Mouse (Mus musculus) common myeloid progenitor, adult 5-6 weeks (primary cell): Measurements from ENCODE around the gene Sptbn2. TPM values are rescaled to one million over a fixed set of nuclear protein-coding genes. Genes with fewer than 3 reads are reported as not detected.

ENCODE experiments used
- ATAC-seq: replicated peaks from 2 replicates; pipeline ENCODE4 v1.8.0; 2016; ENCODE audit warnings: low read depth, mild to moderate bottlenecking, moderate TSS enrichment, inconsistent platforms; ENCODE audit not compliant: poor library complexity, severe bottlenecking
- total RNA-seq: library from RNA; stranded (forward); fragments of 200-1000, 187-1606 nt; gene quantifications from 2 replicates; pipeline ENCODE4 v1.2.3, GENCODE M21; 2017

Gene Sptbn2
- total RNA-seq, 1 experiment from 2014 or later = under 0.01 TPM

DNA sequence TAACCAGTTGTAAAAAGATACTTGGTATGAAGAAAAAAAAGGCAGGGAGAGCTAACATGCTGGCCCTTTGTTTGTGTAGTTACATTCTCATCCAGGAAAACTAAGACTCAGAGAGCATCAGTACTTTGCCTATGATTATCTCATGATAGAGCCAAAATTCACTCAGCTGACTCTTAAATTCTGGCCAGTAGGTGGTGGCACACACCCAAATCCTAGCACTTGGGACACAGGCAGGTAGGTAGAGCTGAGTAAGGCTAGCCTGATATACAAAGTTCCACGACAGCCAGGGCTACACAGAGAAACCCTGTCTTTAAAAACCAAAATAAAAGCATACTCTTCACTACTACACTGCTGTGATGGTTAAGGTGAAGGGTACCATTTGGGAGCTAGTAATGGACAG, 51.9 kb downstream of the Sptbn2 start:
- no peak for ATAC-seq

DNA sequence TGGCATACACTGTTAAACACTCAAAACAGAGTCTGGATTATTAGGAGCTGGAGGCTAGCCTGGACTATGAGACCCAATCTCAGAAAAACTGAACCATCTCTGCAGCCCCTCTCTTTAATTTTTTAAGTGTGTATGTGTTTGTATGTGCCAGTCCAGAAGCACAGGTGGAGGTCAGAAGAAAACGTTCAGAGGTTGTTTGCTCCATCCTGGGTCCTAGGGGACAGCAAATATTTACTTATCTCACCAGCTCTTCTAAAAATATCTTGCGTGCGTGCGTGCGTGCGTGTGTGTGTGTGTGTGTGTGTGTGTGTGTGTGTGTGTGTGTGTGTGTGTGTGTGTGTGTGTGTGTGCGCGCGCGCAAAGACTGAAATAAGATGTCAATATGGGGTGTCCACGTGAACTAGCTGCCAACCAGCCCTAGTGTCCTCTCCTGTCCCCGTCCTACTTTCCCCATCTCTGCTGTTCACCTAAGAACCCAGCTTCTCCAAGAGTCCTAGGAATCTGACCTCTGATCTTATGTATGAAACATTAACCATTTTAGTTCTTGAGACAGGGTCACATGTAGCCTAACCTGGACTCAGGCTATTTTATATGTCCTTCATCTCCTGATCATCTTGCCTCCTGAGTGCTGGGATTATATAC, 56.7 kb downstream of the Sptbn2 start:
- no peak for ATAC-seq

DNA sequence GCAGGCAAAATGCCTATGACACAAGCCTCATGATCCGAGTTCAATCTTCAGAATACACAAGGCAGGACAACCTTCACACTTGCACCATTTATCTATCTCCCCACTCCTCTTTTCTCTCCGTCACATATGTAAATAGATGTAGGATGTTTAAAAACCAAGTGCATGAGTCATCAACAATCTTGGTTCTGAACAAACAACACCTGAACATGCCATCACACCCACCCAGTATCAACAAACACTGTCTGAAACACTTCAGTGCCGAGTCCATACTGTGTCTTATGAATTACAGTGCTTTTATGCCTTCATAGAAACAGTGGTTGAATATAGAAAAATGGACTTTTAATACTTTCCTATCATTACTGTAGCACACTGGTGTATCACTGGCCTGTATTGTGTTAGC, 61.8 kb downstream of the Sptbn2 start:
- ATAC-seq = no peak

DNA sequence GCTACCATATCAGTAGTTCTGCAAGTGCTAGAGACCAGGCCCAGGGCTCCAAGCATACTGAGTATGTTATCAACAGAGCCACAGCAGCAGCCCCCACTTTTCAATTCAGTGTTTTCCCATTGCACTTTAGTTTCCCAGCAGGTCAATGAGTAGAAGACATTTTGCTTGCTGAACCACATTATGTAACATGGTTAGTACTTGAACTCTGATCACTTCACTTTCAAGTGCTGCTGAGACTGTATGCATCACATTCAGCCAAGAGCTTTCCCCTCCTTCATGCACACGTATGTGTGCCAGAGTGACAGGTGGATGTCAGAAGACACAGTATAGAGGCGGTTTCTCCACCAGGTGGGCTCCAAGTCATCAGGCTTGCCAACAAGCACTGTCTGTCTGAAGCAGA, 71.9 kb downstream of the Sptbn2 start:
- no peak for ATAC-seq

DNA sequence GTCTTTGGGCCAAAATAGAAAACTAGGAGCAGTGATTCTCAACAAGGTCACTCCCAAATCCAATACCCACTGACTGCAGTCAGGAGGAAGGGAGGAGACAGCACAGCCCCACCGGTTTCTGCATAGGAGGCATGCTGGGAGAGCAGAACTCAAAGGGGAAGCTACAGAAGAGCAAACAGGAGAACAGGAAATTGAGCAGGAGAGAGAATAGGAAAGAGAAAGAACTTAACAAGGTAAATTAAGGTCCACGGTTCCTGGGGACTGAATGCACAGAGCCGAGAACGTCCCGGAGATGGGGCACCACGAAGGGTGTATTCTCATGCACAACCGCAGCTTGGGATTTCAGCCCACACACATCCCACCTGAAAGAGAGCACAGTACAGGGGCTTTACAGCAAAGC, 74.2 kb downstream of the Sptbn2 start:
- ATAC-seq = no peak

DNA sequence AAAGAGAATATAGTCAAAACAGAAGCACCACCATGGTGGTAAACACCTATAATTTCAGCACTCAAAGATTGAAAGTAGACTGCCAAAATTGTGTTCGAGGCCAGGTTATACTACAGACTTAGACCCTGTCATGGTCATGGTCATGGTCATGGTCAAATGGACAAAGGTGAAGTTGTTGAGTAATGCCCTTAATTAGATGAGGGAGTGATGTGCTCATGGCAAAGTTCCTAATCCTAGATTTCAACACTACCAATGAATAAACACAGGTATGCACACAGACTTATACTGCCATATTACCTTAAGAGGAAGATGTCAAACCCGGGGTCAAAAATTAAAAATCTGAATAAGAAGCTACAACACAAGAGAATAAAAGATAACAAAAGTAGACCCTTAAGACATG, 75.3 kb downstream of the Sptbn2 start:
- no peak for ATAC-seq

DNA sequence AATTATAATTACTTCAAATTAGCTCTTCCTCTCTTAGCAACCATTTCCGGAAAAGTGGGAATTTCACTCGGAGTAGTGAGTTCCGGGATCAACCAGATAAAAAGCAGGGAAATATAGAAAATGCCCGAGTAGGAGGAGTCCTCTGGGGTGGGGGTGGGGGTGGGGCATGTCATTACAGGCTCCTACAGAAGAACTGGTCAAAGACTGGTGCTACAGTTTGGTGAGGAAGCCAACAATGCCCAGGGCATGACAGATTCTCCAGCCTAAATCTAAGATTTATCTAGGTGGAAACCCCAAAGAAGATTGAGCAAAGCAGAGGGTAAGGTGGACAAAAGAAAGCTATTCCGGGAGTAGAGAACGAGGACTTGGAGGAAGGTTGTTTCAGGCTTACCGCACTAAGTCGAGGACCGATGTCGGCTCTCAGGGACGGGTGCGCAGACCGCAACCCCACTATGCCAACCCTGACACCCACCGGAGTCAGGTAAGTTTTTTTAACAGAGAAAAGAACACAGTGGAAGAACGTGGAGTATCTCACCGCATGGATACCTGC, 82.4 kb downstream of the Sptbn2 start:
- peak; percentile 14; the same call in 1 of the 2 replicates for ATAC-seq

DNA sequence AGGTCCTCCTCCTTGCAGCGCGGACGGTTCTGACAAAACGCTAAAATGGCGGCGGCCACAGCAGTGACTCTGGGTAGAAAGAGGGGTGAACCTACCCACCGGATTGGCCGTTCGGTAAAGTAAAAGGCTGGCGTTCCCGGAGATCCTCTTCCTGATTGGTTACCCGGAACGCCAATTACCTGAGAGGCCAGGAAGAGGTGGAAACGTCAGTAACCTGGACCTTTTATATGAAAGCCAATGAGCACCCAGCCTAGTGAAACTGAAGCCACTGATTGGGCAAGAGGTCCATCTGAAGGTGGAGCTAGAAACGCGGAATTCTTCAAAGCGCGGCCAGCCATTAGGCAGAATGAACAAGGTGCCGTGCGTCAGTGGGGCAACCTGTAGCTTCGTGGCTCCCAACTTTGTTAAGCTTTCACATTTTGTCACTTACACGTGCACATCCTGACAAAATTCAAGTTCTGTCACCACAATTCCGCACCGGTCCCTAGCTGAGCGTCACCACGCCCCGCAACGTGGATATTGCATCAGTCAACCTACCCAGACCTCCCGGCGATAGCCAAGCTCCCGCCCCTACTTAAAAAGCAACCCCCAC, 83.0 kb downstream of the Sptbn2 start, which contains the start of gene Rbm4:
TSS of gene Rbm4 (minus strand) at position 71 of the 592 bp plus-strand sequence.
- peak; percentile 98 for ATAC-seq

DNA sequence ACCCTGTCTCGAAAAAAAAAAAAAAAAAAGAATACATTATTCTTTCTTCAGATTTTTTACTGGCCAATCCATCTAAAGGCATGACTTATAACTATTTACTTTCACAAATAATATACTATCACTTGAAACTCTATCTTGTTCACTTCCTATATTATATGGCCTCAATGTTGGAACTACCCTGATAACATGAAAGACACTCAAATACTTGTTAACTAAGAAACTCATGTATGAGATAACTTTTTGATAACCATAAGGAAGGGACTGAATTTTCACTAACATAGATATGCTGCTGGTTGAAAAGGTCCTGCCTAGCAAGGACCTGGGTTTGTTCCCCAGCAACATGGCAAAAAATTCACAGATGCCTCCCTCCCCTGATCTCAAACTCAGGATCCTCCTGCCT, 85.0 kb downstream of the Sptbn2 start:
- no peak for ATAC-seq

DNA sequence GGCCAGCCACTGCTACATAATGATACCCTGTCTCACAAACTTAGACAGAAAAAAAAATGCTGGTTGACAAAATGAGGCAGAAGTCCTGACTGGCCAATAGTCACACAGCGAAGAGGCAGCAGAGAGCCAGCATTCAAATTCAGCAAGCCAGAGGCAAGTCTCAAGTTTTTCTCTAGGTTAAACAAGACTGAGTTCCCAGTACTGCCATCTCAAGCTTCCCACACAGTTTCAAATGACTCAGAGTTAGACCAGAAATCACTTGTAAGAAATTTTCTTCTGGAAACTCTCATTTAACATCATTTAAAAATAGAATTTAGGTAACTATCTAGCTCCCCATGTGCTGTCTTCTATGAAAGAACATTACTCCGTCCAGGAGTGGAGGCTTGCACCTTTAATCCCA, 86.9 kb downstream of the Sptbn2 start:
- ATAC-seq = no peak

DNA sequence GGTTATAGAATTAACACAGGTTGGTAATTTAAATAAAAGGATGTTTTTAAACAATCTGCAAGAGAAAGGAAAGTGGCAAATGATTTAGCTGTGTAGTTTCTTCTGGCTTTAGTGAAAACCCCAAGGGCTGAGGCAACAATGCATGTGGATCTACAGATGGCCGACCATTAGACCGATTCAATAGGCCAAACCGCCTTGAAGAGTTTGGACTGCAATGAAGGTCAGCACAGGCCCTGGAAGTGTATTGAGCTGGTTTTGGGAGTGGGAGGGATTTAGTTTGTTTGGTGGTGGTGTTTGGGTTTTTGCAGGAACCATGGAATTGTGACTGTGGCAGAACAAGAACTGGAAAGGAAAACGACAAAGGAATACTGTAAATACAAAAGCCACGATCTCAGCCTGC, 88.1 kb downstream of the Sptbn2 start:
- ATAC-seq = no peak

Other genes starting within 250 kb of the Sptbn2 start
- not detected in 2 replicates for gene Syt12, start 233.7 kb upstream of the Sptbn2 start, total RNA-seq
- not detected in 2 replicates for gene 2010003K11Rik, start 212.6 kb upstream of the Sptbn2 start, total RNA-seq
- 1.6 and 1.8 TPM in 2 replicates for gene Pcx, start 200.7 kb upstream of the Sptbn2 start, total RNA-seq
- gene Lrfn4, start 95.5 kb upstream of the Sptbn2 start, total RNA-seq = 2.6 and 2.9 TPM in 2 replicates
- 19.7 and 27.5 TPM in 2 replicates for gene Rce1, start 85.5 kb upstream of the Sptbn2 start, total RNA-seq
- not detected in 2 replicates for gene Gm960, start 12.5 kb upstream of the Sptbn2 start, total RNA-seq
- gene Rbm4b, start 45.3 kb downstream of the Sptbn2 start, total RNA-seq = 14.6 and 15.9 TPM in 2 replicates
- gene Rbm4, start 82.7 kb downstream of the Sptbn2 start, total RNA-seq = 70.3 and 72.6 TPM in 2 replicates
- gene Gm21992, start 100.4 kb downstream of the Sptbn2 start, total RNA-seq = 48.6 and 50.1 TPM in 2 replicates
- 22.6 and 28.6 TPM in 2 replicates for gene Rbm14, start 100.5 kb downstream of the Sptbn2 start, total RNA-seq
- gene Ccs, start 128.2 kb downstream of the Sptbn2 start, total RNA-seq = 37.3 and 61.4 TPM in 2 replicates
- gene Ccdc87, start 128.2 kb downstream of the Sptbn2 start, total RNA-seq = not detected in 2 replicates
- 4.7 and 11.5 TPM in 2 replicates for gene Ctsf, start 144.0 kb downstream of the Sptbn2 start, total RNA-seq
- 0.37 TPM in 1 of 2 replicates, not detected in the other for gene Actn3, start 166.7 kb downstream of the Sptbn2 start, total RNA-seq
- 9.2 and 9.6 TPM in 2 replicates for gene Zdhhc24, start 167.5 kb downstream of the Sptbn2 start, total RNA-seq
- gene Bbs1, start 195.5 kb downstream of the Sptbn2 start, total RNA-seq = 3.8 and 4.8 TPM in 2 replicates
- 34.8 and 40.8 TPM in 2 replicates for gene Dpp3, start 217.1 kb downstream of the Sptbn2 start, total RNA-seq
- 0.14 TPM in 1 of 2 replicates, not detected in the other for gene Peli3, start 232.0 kb downstream of the Sptbn2 start, total RNA-seq